Mouse (Mus musculus) neural tube, embryonic 11.5 days (tissue): Measurements from ENCODE around the gene Slc38a10. TPM values are rescaled to one million over a fixed set of nuclear protein-coding genes. Genes with fewer than 3 reads are reported as not detected.

Source experiments
- ATAC-seq: fragments of 200-750 bp; cut with Nextera tagmentation; 2 replicates; pipeline ENCODE4 v1.8.0; 2017; ENCODE audit warnings: moderate number of reproducible peaks, mild to moderate bottlenecking, moderate TSS enrichment, moderate library complexity; ENCODE audit not compliant: insufficient read depth, low FRiP score, low TSS enrichment
- DNase-seq: peaks from one replicate; pipeline ENCODE4 v3.0.0-alpha.2; 2015; ENCODE audit warnings: low spot score
- H3K27ac ChIP-seq: fragments of 300-500 bp; sonication (generic); 2 replicates; pipeline ENCODE4 v1.5.1; 2014; ENCODE audit warnings: low read depth, mild to moderate bottlenecking, low read length
- H3K27me3 ChIP-seq: fragments of 300-500 bp; sonication (generic); 2 replicates; pipeline ENCODE4 v1.6.1; 2014; ENCODE audit warnings: mild to moderate bottlenecking, low read length, mixed read lengths; ENCODE audit not compliant: control insufficient read depth, insufficient read depth
- H3K36me3 ChIP-seq: fragments of 300-500 bp; sonication (generic); 2 replicates; pipeline ENCODE4 v1.6.1; 2014; ENCODE audit warnings: mild to moderate bottlenecking, low read length, moderate library complexity, mixed read lengths; ENCODE audit not compliant: control insufficient read depth, insufficient read depth
- H3K4me1 ChIP-seq: fragments of 300-500 bp; sonication (generic); 2 replicates; pipeline ENCODE4 v1.6.1; 2014; ENCODE audit warnings: low read length, mixed read lengths; ENCODE audit not compliant: control insufficient read depth, insufficient read depth
- H3K4me2 ChIP-seq: fragments of 300-500 bp; sonication (generic); 2 replicates; pipeline ENCODE4 v1.6.1; 2014; ENCODE audit warnings: low read depth, mild to moderate bottlenecking, moderate library complexity
- H3K4me3 ChIP-seq: fragments of 300-500 bp; sonication (generic); 2 replicates; pipeline ENCODE4 v1.5.1; 2014; ENCODE audit warnings: low read depth, low read length
- H3K9ac ChIP-seq: fragments of 300-500 bp; sonication (generic); 2 replicates; pipeline ENCODE4 v1.6.1; 2014; ENCODE audit warnings: mild to moderate bottlenecking, low read length
- H3K9me3 ChIP-seq: fragments of 300-500 bp; sonication (generic); 2 replicates; pipeline ENCODE4 v1.6.1; 2016; ENCODE audit warnings: low read length; ENCODE audit not compliant: control insufficient read depth
- WGBS: fragments of 180-500 bp; shearing (Covaris S2); extraction: QIAGEN DNeasy Blood & Tissue Kit; methylation state at CpG from one replicate; pipeline ENCODE4 v1.1.7; 2014; 5-methylcytosine and 5-hydroxymethylcytosine counted together
- polyA plus RNA-seq: library from polyadenylated mRNA; unstranded; fragments of >200 nt; fragmentation: Nextera tagmentation; extraction: Ambion mirVana; gene quantifications from 2 replicates; pipeline ENCODE4 v1.2.1, GENCODE M21; 2014

The Slc38a10 gene
- polyA plus RNA-seq, 1 experiment from 2014 or later = 79.1 TPM

GRCm38 (mm10) chr11:120150440-120151112 lies 570 bp downstream of the Slc38a10 start:
- Histone ChIP-seq H3K4me1 (peaks cover 7% of the 10 kb centered on the region), H3K4me2 (peak overlapping the region; percentile 79), H3K9ac (peak overlapping the region; percentile 85), H3K36me3 (no peaks in the 10 kb centered on the region), H3K27ac (peak overlapping the region; percentile 28), H3K9me3 (no peaks in the 10 kb centered on the region), H3K27me3 (no peaks in the 10 kb centered on the region), H3K4me3 (peak overlapping the region; percentile 73)
- WGBS = under 1% methylated on average over 44 of the region's 44 CpGs
- ATAC-seq = no peak; the same call in none of the 2 replicates
- DNase-seq = peak; percentile 54

- H3K27ac ChIP-seq = no peak overlapping the region
- H3K4me1 ChIP-seq = peaks cover 7% of the 10 kb centered on the region
- no peaks in the 10 kb centered on the region for H3K9me3 ChIP-seq
- ATAC-seq (no peak), DNase-seq (no peak)
- peak overlapping the region; percentile 79 for H3K4me2 ChIP-seq
- H3K9ac ChIP-seq = peak overlapping the region; percentile 15
- no peaks in the 10 kb centered on the region for H3K27me3 ChIP-seq
- WGBS = 60% methylated on average over 6 of the region's 6 CpGs
- no peaks in the 10 kb centered on the region for H3K36me3 ChIP-seq
- peak overlapping the region; percentile 73 for H3K4me3 ChIP-seq
Observed at GRCm38 (mm10) chr11:120149510-120150200, 1.5 kb downstream of the Slc38a10 start.

- Histone ChIP-seq H3K4me1 (peaks cover 7% of the 10 kb centered on the region), H3K4me3 (no peak overlapping the region), H3K9me3 (no peaks in the 10 kb centered on the region), H3K27ac (no peak overlapping the region), H3K27me3 (no peaks in the 10 kb centered on the region), H3K4me2 (no peak overlapping the region), H3K36me3 (no peaks in the 10 kb centered on the region), H3K9ac (no peak overlapping the region)
- 92% methylated on average over 8 of the region's 8 CpGs for WGBS
- ATAC-seq = no peak
- DNase-seq = no peak
Observed at GRCm38 (mm10) chr11:120148201-120148855, 2.8 kb downstream of the Slc38a10 start.

- no peak overlapping the region for H3K4me2 ChIP-seq
- WGBS = 82% methylated on average over 13 of the region's 13 CpGs
Observed at GRCm38 (mm10) chr11:120143708-120144497, 7.2 kb downstream of the Slc38a10 start.

GRCm38 (mm10) chr11:120142601-120143051 lies 8.5 kb downstream of the Slc38a10 start:
- WGBS = 60% methylated on average over 3 of the region's 3 CpGs
- H3K9me3 ChIP-seq = no peaks in the 10 kb centered on the region

More at GRCm38 (mm10) chr11:120143708-120144497, 7.2 kb downstream of the Slc38a10 start:
- no peak overlapping the region for H3K4me3 ChIP-seq
- DNase-seq (no peak), ATAC-seq (no peak)
- no peaks in the 10 kb centered on the region for H3K9me3 ChIP-seq
- no peaks in the 10 kb centered on the region; the same call in 1 of the 2 replicates for H3K36me3 ChIP-seq
- no peak overlapping the region for H3K27ac ChIP-seq
- no peak overlapping the region for H3K9ac ChIP-seq
- H3K27me3 ChIP-seq = no peaks in the 10 kb centered on the region
- no peaks in the 10 kb centered on the region for H3K4me1 ChIP-seq

GRCm38 (mm10) chr11:120140255-120140654 lies 10.9 kb downstream of the Slc38a10 start:
- H3K36me3 ChIP-seq = no peaks in the 10 kb centered on the region; the same call in 1 of the 2 replicates
- H3K4me3 ChIP-seq = no peak overlapping the region
- 78% methylated on average over 6 of the region's 6 CpGs for WGBS
- no peak overlapping the region for H3K4me2 ChIP-seq
- no peak overlapping the region for H3K9ac ChIP-seq
- H3K27me3 ChIP-seq = no peaks in the 10 kb centered on the region
- no peak overlapping the region for H3K27ac ChIP-seq
- DNase-seq = no peak
- no peaks in the 10 kb centered on the region for H3K9me3 ChIP-seq
- no peak for ATAC-seq
- H3K4me1 ChIP-seq = no peaks in the 10 kb centered on the region; the same call in none of the 2 replicates

More at GRCm38 (mm10) chr11:120142601-120143051, 8.5 kb downstream of the Slc38a10 start:
- Histone ChIP-seq H3K9ac (no peak overlapping the region), H3K4me3 (no peak overlapping the region), H3K4me2 (no peak overlapping the region), H3K4me1 (no peaks in the 10 kb centered on the region; the same call in 1 of the 2 replicates), H3K27ac (no peak overlapping the region), H3K27me3 (no peaks in the 10 kb centered on the region), H3K36me3 (no peaks in the 10 kb centered on the region; the same call in 1 of the 2 replicates)
- ATAC-seq = no peak
- no peak for DNase-seq

- no peak overlapping the region for H3K27ac ChIP-seq
- H3K9ac ChIP-seq = no peak overlapping the region
- H3K9me3 ChIP-seq = no peaks in the 10 kb centered on the region
- H3K36me3 ChIP-seq = no peaks in the 10 kb centered on the region; the same call in 1 of the 2 replicates
- H3K27me3 ChIP-seq = no peaks in the 10 kb centered on the region
- ATAC-seq = no peak
- 92% methylated on average over 10 of the region's 10 CpGs for WGBS
- H3K4me2 ChIP-seq = no peak overlapping the region
- no peak overlapping the region for H3K4me3 ChIP-seq
- DNase-seq = no peak
- H3K4me1 ChIP-seq = no peaks in the 10 kb centered on the region; the same call in none of the 2 replicates
Observed at GRCm38 (mm10) chr11:120139309-120139731, 11.8 kb downstream of the Slc38a10 start.

- DNase-seq (no peak), ATAC-seq (no peak)
- Histone ChIP-seq H3K4me2 (no peak overlapping the region), H3K4me3 (no peak overlapping the region), H3K27me3 (no peaks in the 10 kb centered on the region), H3K9me3 (no peaks in the 10 kb centered on the region), H3K4me1 (no peaks in the 10 kb centered on the region; the same call in none of the 2 replicates), H3K36me3 (no peaks in the 10 kb centered on the region; the same call in 1 of the 2 replicates), H3K9ac (no peak overlapping the region), H3K27ac (no peak overlapping the region)
- 47% methylated on average over 5 of the region's 5 CpGs for WGBS
Observed at GRCm38 (mm10) chr11:120137625-120138004, 13.5 kb downstream of the Slc38a10 start.
